Mouse (Mus musculus) mesoderm, embryonic 11.5 days (tissue): Measurements from ENCODE around the gene Ppp4r2.

Source experiments
- DNase-seq: peaks from one replicate; pipeline ENCODE4 v3.0.0-alpha.2; 2012; ENCODE audit warnings: low read depth, low spot score

Gene Ppp4r2

DNA sequence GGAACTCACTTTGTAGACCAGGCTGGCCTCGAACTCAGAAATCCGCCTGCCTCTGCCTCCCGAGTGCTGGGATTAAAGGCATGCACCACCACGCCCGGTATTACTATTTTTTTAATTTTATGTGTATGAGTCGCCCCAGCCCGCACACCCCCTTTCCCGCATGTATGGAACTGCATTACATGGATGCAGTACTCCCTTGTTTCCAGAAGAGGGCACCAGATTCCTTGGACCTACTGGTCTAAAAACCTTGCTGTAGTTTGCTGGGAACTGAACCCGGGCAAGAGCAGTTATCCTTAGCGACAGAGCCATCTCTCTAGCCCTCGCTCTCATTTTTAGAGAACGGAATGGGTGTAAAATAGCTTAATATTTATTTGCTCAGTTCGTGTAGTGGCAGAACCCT lies 49.8 kb downstream of the Ppp4r2 start:
- DNase-seq = peak; percentile 54

- DNase-seq = no peak
Measured at GRCm38 (mm10) chr6:100884594-100885225, 51.3 kb downstream of the Ppp4r2 start.

DNA sequence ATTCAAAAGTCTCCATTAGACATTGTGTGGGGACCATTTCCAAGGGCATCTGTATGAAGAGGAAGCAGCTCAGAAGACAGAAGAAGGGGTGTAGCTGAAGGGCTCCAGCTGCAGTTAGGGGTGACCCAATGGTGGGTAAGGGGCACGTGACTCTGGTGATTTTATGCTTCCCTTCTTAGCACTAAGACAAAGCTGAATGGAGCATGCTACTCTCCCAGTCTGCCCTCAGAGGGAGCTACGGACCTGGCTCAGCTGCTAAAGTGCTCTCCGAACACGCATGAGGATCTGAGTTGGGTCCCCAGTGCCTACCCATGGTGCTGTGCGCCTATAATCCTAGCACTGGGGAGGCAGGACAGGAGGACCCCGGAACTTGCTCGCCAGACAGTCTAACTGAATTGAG lies 52.0 kb downstream of the Ppp4r2 start:
- no peak for DNase-seq

GRCm38 (mm10) chr6:100887012-100887411 lies 53.6 kb downstream of the Ppp4r2 start:
- DNase-seq = no peak

DNA sequence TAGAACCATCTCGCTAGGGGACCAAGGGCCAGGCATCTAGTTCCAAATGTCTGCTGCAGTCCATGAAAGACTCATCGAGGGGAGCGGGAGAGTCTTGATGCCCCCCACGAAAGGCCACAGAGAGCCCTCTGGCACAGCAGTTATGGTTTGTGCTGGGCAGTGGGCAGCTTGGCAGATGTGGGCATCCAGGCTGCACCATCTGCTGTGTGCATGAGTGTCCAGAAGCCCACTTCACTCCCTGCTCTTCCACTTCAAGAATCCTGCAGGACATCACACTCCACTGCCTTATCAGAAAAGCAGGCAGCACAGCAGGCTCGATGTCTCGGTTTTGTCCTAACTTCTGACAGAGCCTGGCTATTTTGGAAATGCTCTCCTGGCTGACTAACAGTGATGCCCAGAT lies 55.9 kb downstream of the Ppp4r2 start:
- DNase-seq = no peak

- no peak for DNase-seq
Measured at GRCm38 (mm10) chr6:100892489-100892888, 59.1 kb downstream of the Ppp4r2 start.

DNA sequence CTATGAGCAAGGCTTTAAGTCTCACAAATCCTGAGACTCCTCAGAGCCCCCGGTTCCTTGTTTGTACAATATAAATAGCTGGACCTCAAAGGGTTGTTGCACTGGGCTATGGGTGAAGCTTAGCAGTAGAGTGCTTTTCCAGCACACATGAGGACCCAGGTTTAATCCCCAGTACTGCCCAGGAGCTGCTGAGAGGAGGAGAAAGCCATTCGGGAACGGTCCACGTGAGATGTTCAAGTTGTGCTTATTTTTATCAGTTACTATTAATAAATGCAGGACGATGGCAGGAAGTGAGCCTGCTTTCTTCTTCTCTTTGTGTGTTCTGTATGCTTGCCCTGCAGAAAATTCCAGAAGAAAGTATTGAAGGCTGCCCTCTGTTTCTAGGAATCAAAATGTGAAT lies 59.7 kb downstream of the Ppp4r2 start:
- DNase-seq = no peak

GRCm38 (mm10) chr6:100895183-100895582 lies 61.8 kb downstream of the Ppp4r2 start:
- DNase-seq = no peak

- no peak for DNase-seq
Measured at GRCm38 (mm10) chr6:100896883-100897282, 63.5 kb downstream of the Ppp4r2 start.

DNA sequence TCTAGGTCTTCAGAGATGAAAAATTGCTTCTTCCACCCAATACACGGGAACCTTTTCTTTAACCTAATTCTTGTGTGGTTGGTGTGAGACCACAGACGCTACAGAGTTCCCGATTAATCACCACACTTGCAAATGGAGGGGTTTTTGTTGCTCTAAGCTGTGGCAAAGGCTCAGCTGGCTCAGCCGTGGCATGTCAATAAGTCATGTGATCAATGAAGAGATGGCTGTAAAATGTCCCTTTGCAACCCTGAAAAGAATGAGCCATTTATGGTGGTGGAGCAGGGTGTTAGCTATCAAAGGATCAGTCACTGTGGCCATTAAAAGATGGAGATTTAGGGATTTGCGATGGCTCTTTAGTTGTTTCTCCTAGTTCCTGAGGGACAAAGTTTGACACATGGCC lies 71.0 kb downstream of the Ppp4r2 start:
- peak; percentile 62 for DNase-seq

DNA sequence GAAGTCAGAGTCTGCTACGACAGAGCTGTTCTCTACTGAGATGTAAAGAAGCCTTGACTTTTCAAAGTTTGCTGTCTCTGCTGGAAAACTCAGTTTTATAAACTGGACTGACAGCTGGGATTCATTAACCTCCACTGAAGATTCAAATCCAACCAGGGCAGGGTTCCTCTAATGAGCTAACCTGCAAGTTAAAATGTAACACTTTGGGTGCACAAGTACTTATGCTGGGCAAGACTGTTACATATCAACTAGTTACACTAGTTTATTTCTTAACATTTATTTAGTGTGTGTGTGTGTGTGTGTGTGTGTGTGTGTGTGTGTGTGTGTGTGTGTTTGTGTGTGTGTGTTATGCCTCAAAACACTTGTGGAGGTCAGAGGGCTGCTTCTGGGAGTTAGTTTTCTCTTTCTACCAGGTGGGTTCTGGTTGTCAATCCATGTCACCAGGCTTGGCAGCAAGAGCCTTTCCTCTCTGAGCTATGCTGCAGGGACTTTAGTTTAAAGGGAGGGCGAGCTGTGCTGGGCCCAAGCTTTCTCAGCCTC lies 76.8 kb downstream of the Ppp4r2 start:
- no peak for DNase-seq
